Mouse (Mus musculus) right cerebral cortex, postnatal 25 days (tissue): ENCODE data around the gene Prp2.
"Not testable (repeated sequence)": the region's sequence is repeated elsewhere in the genome, so short reads cannot be mapped to it uniquely, and the experiment has no call there.

Source experiments
- DNase-seq: peaks from one replicate; pipeline ENCODE4 v3.0.0; 2022

Prp2 gene

GRCm38 (mm10) chr6:132595613-132596012, at the start of gene Prp2:
TSS of gene Prp2 (plus strand) at chr6:132595913.
- not testable (repeated sequence) for DNase-seq

GRCm38 (mm10) chr6:132569509-132569908, 26.2 kb upstream of the Prp2 start, which contains the start of gene Prh1:
TSS of gene Prh1 (plus strand) at chr6:132569809.
- DNase-seq, result not testable (repeated sequence)

DNA sequence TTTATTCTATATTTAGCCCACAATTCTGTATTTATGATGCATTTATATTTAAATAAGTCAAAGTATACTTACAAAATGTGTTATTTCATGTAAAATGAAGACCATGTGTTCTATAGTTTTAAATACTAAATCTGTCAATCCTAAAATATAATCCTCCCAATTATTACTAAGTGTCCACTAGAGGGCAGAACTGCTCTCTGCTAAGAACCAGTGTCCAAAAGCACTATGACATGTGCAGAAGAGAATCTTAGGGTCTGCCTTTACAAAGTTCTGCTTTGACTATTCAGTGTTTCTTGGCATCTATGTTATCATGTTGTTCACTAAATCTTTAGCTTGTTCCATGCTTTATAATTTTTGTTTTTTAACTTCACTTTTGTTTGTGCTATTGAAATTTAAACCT, 53.7 kb downstream of the Prp2 start:
- no peak for DNase-seq
